Mouse (Mus musculus) T-cell, adult 2 months (primary cell): ENCODE data around the gene 6030452D12Rik.

Source experiments
- DNase-seq: peaks from one replicate; pipeline ENCODE4 v3.0.0; 2022; ENCODE audit warnings: low spot score

Gene 6030452D12Rik

GRCm38 (mm10) chr8:106500018-106500685, at the start of gene 6030452D12Rik:
6030452D12Rik (plus strand) TSS chr8:106500522.
- no peak for DNase-seq

GRCm38 (mm10) chr8:106451301-106452085, 48.8 kb upstream of the 6030452D12Rik start:
- DNase-seq: no peak

GRCm38 (mm10) chr8:106452701-106453481, 47.4 kb upstream of the 6030452D12Rik start:
- DNase-seq: no peak

GRCm38 (mm10) chr8:106454036-106454435, 46.3 kb upstream of the 6030452D12Rik start:
- no peak for DNase-seq

GRCm38 (mm10) chr8:106462131-106462530, 38.2 kb upstream of the 6030452D12Rik start:
- no peak for DNase-seq

- DNase-seq: no peak
These were observed 36.5 kb upstream of the 6030452D12Rik start for GRCm38 (mm10) chr8:106463795-106464194.

GRCm38 (mm10) chr8:106469485-106469884, 30.8 kb upstream of the 6030452D12Rik start:
- DNase-seq: no peak

GRCm38 (mm10) chr8:106474001-106474400, 26.3 kb upstream of the 6030452D12Rik start:
- no peak for DNase-seq

GRCm38 (mm10) chr8:106504241-106504640, 3.9 kb downstream of the 6030452D12Rik start:
- DNase-seq: no peak

GRCm38 (mm10) chr8:106505328-106505965, 5.1 kb downstream of the 6030452D12Rik start:
- DNase-seq: no peak

- DNase-seq: no peak
These were observed 5.8 kb downstream of the 6030452D12Rik start for GRCm38 (mm10) chr8:106506106-106506505.

- no peak for DNase-seq
These were observed 7.5 kb downstream of the 6030452D12Rik start for GRCm38 (mm10) chr8:106507761-106508331.

- DNase-seq: no peak
These were observed 8.1 kb downstream of the 6030452D12Rik start for GRCm38 (mm10) chr8:106508456-106508855.

- DNase-seq: no peak
These were observed 8.9 kb downstream of the 6030452D12Rik start for GRCm38 (mm10) chr8:106509079-106509780.

- peak; percentile 15 for DNase-seq
These were observed 10.1 kb downstream of the 6030452D12Rik start, which contains the start of gene Cdh3 for GRCm38 (mm10) chr8:106510365-106510975. Cdh3 (plus strand) TSS chr8:106510891.

GRCm38 (mm10) chr8:106511065-106511501, 10.8 kb downstream of the 6030452D12Rik start:
- DNase-seq: no peak

GRCm38 (mm10) chr8:106511531-106512041, 11.3 kb downstream of the 6030452D12Rik start:
- no peak for DNase-seq

GRCm38 (mm10) chr8:106512475-106513150, 12.3 kb downstream of the 6030452D12Rik start:
- DNase-seq: no peak

- DNase-seq: no peak
These were observed 15.7 kb downstream of the 6030452D12Rik start for GRCm38 (mm10) chr8:106515946-106516479.
